Mouse (Mus musculus): ENCODE measurements around the gene Crtc1. TPM values are rescaled to one million over a fixed set of nuclear protein-coding genes. Genes with fewer than 3 reads are reported as not detected.

The Crtc1 gene
- polyA plus RNA-seq, 1 experiment from 2014 or later: 23.4 TPM

DNA sequence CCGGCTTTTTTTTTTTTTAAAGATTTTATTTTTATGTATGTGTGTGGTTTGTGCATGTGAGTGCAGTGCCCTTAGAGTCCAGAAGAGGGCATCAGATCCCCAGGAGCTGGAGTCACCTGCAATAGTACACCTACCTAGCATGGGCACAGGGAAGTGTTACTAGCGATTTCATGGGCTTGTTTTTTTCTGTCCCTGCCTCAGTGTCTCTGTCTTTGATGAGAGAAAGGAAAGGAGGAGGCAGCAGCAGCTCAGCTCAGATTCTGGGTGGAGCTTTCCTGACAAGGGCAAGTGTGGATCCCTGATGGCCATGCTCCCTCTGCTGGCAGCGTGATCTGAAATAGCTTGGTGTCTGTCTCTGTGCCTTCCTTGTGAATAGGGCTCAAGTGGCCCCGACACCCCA lies 78.6 kb downstream of the Crtc1 start:
- H3K4me3 ChIP-seq (ENCODE audit: low read depth, low read length): no peak overlapping the region
- no peak overlapping the region for H3K9ac ChIP-seq (ENCODE audit: low read length)
- no peaks in the 10 kb centered on the region for H3K36me3 ChIP-seq (ENCODE audit: control insufficient read depth, insufficient read depth, low read length)
- DNase-seq (ENCODE audit: low spot score) (no peak), ATAC-seq (replicated peaks; ENCODE audit: low FRiP score, low TSS enrichment, low read depth) (no peak)
- 53% methylated on average over 4 of the region's 4 CpGs for WGBS
- no peaks in the 10 kb centered on the region for H3K9me3 ChIP-seq (ENCODE audit: control insufficient read depth, low read length)
- no peak overlapping the region for H3K27ac ChIP-seq (ENCODE audit: low read depth)
- no peaks in the 10 kb centered on the region for H3K27me3 ChIP-seq (replicated peaks; ENCODE audit: control insufficient read depth, insufficient read depth, low read length)
- no peaks in the 10 kb centered on the region for H3K4me1 ChIP-seq (replicated peaks; ENCODE audit: control insufficient read depth, insufficient read depth, low read length)
- no peak overlapping the region for H3K4me2 ChIP-seq (ENCODE audit: low read length)

GRCm38 (mm10) chr8:70359411-70359810 lies 80.0 kb downstream of the Crtc1 start:
- ATAC-seq (replicated peaks; ENCODE audit: low FRiP score, low TSS enrichment, low read depth) (no peak), DNase-seq (ENCODE audit: low spot score) (no peak)
- Histone ChIP-seq H3K4me3 (ENCODE audit: low read depth, low read length) (no peak overlapping the region), H3K9ac (ENCODE audit: low read length) (no peak overlapping the region), H3K36me3 (ENCODE audit: control insufficient read depth, insufficient read depth, low read length) (no peaks in the 10 kb centered on the region), H3K9me3 (ENCODE audit: control insufficient read depth, low read length) (no peaks in the 10 kb centered on the region), H3K27ac (ENCODE audit: low read depth) (no peak overlapping the region), H3K4me2 (ENCODE audit: low read length) (no peak overlapping the region), H3K27me3 (replicated peaks; ENCODE audit: control insufficient read depth, insufficient read depth, low read length) (no peaks in the 10 kb centered on the region), H3K4me1 (replicated peaks; ENCODE audit: control insufficient read depth, insufficient read depth, low read length) (no peaks in the 10 kb centered on the region)
- 31% methylated on average over 3 of the region's 3 CpGs for WGBS

- no peaks in the 10 kb centered on the region for H3K9me3 ChIP-seq (ENCODE audit: control insufficient read depth, low read length)
- 85% methylated on average over 1 of the region's 1 CpGs for WGBS
- no peak overlapping the region for H3K27ac ChIP-seq (ENCODE audit: low read depth)
- no peak for DNase-seq (ENCODE audit: low spot score)
- no peaks in the 10 kb centered on the region for H3K27me3 ChIP-seq (replicated peaks; ENCODE audit: control insufficient read depth, insufficient read depth, low read length)
- H3K4me3 ChIP-seq (ENCODE audit: low read depth, low read length): no peak overlapping the region
- H3K4me2 ChIP-seq (ENCODE audit: low read length): no peak overlapping the region
- ATAC-seq (replicated peaks; ENCODE audit: low FRiP score, low TSS enrichment, low read depth): no peak
- H3K36me3 ChIP-seq (ENCODE audit: control insufficient read depth, insufficient read depth, low read length): no peaks in the 10 kb centered on the region
- no peak overlapping the region for H3K9ac ChIP-seq (ENCODE audit: low read length)
- peaks cover 19% of the 10 kb centered on the region for H3K4me1 ChIP-seq (replicated peaks; ENCODE audit: control insufficient read depth, insufficient read depth, low read length)
Observed at GRCm38 (mm10) chr8:70356111-70356510, 83.3 kb downstream of the Crtc1 start.

DNA sequence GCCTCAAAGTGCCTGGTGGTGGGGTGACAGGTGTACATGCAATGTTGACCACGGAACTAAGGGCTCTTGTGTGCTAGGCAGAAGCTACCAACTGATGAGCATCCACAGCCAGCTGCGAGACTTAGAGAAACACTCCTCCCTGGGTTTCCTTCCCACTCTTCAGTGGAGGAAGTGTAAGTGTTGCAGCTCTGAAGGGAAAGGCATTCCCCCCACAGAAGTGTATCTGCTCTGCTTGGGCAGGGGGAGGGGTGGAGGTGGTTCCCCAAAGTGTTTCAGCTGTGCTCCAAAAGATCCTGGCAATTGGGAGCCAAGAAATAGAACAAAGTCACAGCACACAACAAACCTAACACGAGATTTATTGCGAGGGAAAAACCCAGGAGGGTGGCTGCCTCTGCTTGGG lies 85.4 kb downstream of the Crtc1 start:
- WGBS: 58% methylated on average over 4 of the region's 4 CpGs
- Histone ChIP-seq H3K9me3 (ENCODE audit: control insufficient read depth, low read length) (no peaks in the 10 kb centered on the region), H3K27me3 (replicated peaks; ENCODE audit: control insufficient read depth, insufficient read depth, low read length) (no peaks in the 10 kb centered on the region), H3K9ac (ENCODE audit: low read length) (peak overlapping the region; percentile 53), H3K36me3 (ENCODE audit: control insufficient read depth, insufficient read depth, low read length) (peaks cover 14% of the 10 kb centered on the region), H3K4me1 (replicated peaks; ENCODE audit: control insufficient read depth, insufficient read depth, low read length) (peaks cover 28% of the 10 kb centered on the region), H3K27ac (ENCODE audit: low read depth) (peak overlapping the region; percentile 59; the same call in 1 of the 2 replicates), H3K4me2 (ENCODE audit: low read length) (peak overlapping the region; percentile 82), H3K4me3 (ENCODE audit: low read depth, low read length) (peak overlapping the region; percentile 99; the same call in 1 of the 2 replicates)
- DNase-seq (ENCODE audit: low spot score): no peak
- ATAC-seq (replicated peaks; ENCODE audit: low FRiP score, low TSS enrichment, low read depth): no peak

DNA sequence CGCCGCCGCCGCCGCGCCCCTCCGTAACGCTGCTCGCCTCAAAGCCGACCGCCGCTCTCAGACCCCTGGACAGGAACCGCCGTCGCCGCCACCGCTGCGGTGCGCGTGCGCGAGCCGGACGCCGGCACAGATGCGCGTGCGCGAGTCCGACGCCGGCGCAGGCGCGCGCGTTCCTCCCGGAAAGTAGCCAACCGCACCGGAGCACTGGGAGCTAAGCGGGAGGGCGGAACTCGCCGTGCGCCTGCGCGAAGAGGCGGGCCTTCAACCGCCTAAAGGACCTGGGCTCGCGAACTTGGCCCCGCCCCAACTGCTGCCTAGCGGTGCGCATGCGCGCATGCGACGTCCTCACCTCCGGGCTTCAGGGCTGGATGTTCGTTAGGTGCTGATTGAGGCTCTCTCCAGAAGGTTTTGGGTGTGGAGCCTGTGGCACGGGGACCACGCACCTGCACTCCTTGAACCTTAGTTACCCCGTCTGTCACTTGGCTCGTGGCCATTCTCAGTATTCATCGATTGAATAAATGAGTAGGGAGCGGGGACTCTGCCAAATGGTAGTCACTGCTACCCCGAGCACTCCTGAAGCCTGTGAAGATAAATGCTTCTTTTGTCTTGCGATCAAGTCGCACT lies 86.1 kb downstream of the Crtc1 start, which contains the start of gene Upf1:
Upf1 (minus strand) TSS at position 85 of the 624 bp plus-strand sequence.
- Histone ChIP-seq H3K4me2 (ENCODE audit: low read length) (peak within 1 kb of the TSS; percentile 100), H3K27me3 (replicated peaks; ENCODE audit: control insufficient read depth, insufficient read depth, low read length) (no peaks in the 10 kb centered on the region), H3K27ac (ENCODE audit: low read depth) (peak within 1 kb of the TSS; percentile 86), H3K36me3 (ENCODE audit: control insufficient read depth, insufficient read depth, low read length) (peaks cover 20% of the 10 kb centered on the region), H3K9ac (ENCODE audit: low read length) (peak within 1 kb of the TSS; percentile 96), H3K4me1 (replicated peaks; ENCODE audit: control insufficient read depth, insufficient read depth, low read length) (peaks cover 31% of the 10 kb centered on the region), H3K4me3 (ENCODE audit: low read depth, low read length) (peak within 1 kb of the TSS; percentile 99), H3K9me3 (ENCODE audit: control insufficient read depth, low read length) (no peaks in the 10 kb centered on the region)
- peak; percentile 98 for DNase-seq (ENCODE audit: low spot score)
- WGBS: under 1% methylated on average over 51 of the region's 69 CpGs
- peak; percentile 89 for ATAC-seq (replicated peaks; ENCODE audit: low FRiP score, low TSS enrichment, low read depth)

- ATAC-seq (replicated peaks; ENCODE audit: low FRiP score, low TSS enrichment, low read depth): peak; percentile 63
Observed at GRCm38 (mm10) chr8:70352657-70353151, 86.7 kb downstream of the Crtc1 start.

GRCm38 (mm10) chr8:70352000-70352384 lies 87.4 kb downstream of the Crtc1 start:
- Histone ChIP-seq H3K27me3 (replicated peaks; ENCODE audit: control insufficient read depth, insufficient read depth, low read length) (no peaks in the 10 kb centered on the region), H3K27ac (ENCODE audit: low read depth) (no peak overlapping the region), H3K36me3 (ENCODE audit: control insufficient read depth, insufficient read depth, low read length) (peaks cover 28% of the 10 kb centered on the region), H3K9ac (ENCODE audit: low read length) (peak overlapping the region; percentile 96), H3K4me2 (ENCODE audit: low read length) (peak overlapping the region; percentile 100), H3K9me3 (ENCODE audit: control insufficient read depth, low read length) (no peaks in the 10 kb centered on the region), H3K4me3 (ENCODE audit: low read depth, low read length) (peak overlapping the region; percentile 99), H3K4me1 (replicated peaks; ENCODE audit: control insufficient read depth, insufficient read depth, low read length) (peaks cover 31% of the 10 kb centered on the region)
- 20% methylated on average over 3 of the region's 3 CpGs for WGBS
- DNase-seq (ENCODE audit: low spot score) (no peak), ATAC-seq (replicated peaks; ENCODE audit: low FRiP score, low TSS enrichment, low read depth) (no peak)

More at GRCm38 (mm10) chr8:70352657-70353151, 86.7 kb downstream of the Crtc1 start:
- Histone ChIP-seq H3K4me3 (ENCODE audit: low read depth, low read length) (peak overlapping the region; percentile 99), H3K4me1 (replicated peaks; ENCODE audit: control insufficient read depth, insufficient read depth, low read length) (peaks cover 31% of the 10 kb centered on the region), H3K4me2 (ENCODE audit: low read length) (peak overlapping the region; percentile 100), H3K27me3 (replicated peaks; ENCODE audit: control insufficient read depth, insufficient read depth, low read length) (no peaks in the 10 kb centered on the region), H3K9ac (ENCODE audit: low read length) (peak overlapping the region; percentile 96), H3K36me3 (ENCODE audit: control insufficient read depth, insufficient read depth, low read length) (peaks cover 26% of the 10 kb centered on the region), H3K27ac (ENCODE audit: low read depth) (peak overlapping the region; percentile 86), H3K9me3 (ENCODE audit: control insufficient read depth, low read length) (no peaks in the 10 kb centered on the region)
- DNase-seq (ENCODE audit: low spot score): no peak
- under 1% methylated on average over 46 of the region's 64 CpGs for WGBS

DNA sequence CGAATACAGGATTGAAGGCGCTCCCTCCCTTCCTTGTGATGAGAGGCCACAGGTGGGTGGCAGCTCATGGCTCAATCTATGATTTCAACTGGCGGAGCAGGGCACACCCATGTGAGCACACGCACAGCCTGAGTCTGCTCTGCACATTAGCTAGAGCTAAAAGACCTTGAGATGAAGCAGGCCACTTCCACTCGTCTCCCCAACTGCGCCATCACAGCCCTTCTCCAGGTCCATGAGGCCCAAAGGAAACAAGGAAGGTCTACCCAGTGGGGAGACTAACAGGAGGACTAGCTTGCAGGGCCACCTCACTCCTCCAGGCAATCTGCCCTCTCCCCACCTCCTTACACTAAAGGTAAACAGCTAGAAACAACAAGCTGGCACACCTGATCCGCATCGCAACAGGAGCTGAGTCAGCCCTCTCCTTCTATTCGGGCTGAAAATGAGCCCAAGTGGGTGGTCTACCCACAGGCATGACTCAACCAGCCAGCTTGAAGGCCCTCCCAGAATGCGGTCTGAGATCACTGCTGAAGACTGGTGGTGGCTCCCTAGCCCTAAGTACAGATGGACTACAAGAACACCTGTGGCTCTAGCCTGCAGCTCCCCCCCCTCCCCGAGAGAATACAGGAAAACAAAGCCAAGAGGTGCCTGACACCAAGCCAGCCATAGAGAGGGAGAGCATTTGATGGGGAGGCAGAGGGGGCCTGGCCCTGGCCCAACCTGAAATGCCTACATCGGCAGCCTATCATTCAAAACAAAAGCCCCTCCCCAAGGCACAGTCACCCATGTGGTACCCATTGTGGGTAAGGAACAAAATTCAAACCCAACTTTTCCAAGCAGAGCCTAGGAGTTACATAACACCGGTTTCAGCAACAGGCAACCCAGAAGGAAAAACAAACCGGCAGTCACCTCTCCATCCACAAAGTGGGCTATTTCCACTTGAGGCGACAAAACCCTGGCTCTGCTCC lies 88.1 kb downstream of the Crtc1 start:
- no peaks in the 10 kb centered on the region for H3K27me3 ChIP-seq (replicated peaks; ENCODE audit: control insufficient read depth, insufficient read depth, low read length)
- H3K9me3 ChIP-seq (ENCODE audit: control insufficient read depth, low read length): no peaks in the 10 kb centered on the region
- peaks cover 33% of the 10 kb centered on the region for H3K36me3 ChIP-seq (ENCODE audit: control insufficient read depth, insufficient read depth, low read length)
- H3K4me3 ChIP-seq (ENCODE audit: low read depth, low read length): peak overlapping the region; percentile 99
- H3K4me2 ChIP-seq (ENCODE audit: low read length): peak overlapping the region; percentile 100
- H3K27ac ChIP-seq (ENCODE audit: low read depth): no peak overlapping the region
- WGBS: 42% methylated on average over 15 of the region's 15 CpGs
- H3K4me1 ChIP-seq (replicated peaks; ENCODE audit: control insufficient read depth, insufficient read depth, low read length): peaks cover 31% of the 10 kb centered on the region
- peak overlapping the region; percentile 96 for H3K9ac ChIP-seq (ENCODE audit: low read length)
- ATAC-seq (replicated peaks; ENCODE audit: low FRiP score, low TSS enrichment, low read depth): no peak
- no peak for DNase-seq (ENCODE audit: low spot score)

Data from intestine, embryonic 14.5 days (tissue).